Mouse (Mus musculus) CD4-positive, CD25-positive, alpha-beta regulatory T cell, adult 4 months (primary cell): Measurements from ENCODE around the gene Pi4k2b. TPM values are rescaled to one million over a fixed set of nuclear protein-coding genes. Genes with fewer than 3 reads are reported as not detected.

Experiments
- ATAC-seq: one replicate; pipeline ENCODE4 v1.8.0; 2017
- polyA plus RNA-seq, 2 experiments: library from polyadenylated mRNA; unstranded; fragments of 100-300 nt; shearing (Covaris generic); gene quantifications; one replicate each; pipeline ENCODE4 v1.2.1; 2017

Pi4k2b gene
- polyA plus RNA-seq, 2 experiments from 2014 or later, result 0.58 to 1.1 TPM

- peak; percentile 97 for ATAC-seq
Measured at GRCm38 (mm10) chr5:52782523-52783250, 41.3 kb downstream of the Pi4k2b start.

DNA sequence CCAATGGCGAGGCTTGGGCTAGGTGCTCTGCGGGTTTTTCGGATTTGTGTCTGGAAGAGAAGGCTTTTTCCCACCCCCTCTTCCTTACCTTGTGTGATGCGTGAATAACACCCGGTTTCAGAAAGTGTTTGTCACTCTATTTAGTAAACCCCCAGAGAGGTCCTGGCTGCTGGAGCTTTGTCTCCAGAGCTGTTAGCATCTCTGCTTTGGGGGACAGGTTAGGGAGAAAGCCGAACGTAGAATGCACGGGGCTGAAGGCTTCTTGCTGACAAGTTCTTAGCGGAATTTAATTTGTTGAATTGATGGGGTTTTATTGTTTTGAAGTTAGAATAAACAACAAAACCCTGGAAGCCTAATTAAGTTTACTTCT is 41.9 kb downstream of the Pi4k2b start:
- ATAC-seq, result peak; percentile 30

DNA sequence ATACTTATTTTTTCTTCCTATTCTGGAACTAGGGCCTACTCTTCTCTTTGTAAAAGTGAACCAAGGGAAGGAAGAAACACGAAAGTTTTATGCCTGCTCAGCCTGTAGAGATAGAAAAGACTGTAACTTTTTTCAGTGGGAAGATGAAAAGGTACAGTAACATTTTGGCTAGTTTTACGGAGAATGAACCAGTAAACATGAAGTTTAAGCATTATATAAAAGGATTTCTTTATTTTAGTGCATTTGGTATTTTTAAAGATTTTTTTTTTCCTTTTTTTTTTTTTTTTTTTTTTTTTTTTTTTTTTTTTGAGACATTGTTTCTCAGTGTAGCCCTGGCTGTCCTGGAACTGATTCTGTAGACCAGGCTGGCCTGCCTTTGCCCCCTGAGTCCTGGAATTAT is 42.6 kb downstream of the Pi4k2b start:
- ATAC-seq, result no peak

DNA sequence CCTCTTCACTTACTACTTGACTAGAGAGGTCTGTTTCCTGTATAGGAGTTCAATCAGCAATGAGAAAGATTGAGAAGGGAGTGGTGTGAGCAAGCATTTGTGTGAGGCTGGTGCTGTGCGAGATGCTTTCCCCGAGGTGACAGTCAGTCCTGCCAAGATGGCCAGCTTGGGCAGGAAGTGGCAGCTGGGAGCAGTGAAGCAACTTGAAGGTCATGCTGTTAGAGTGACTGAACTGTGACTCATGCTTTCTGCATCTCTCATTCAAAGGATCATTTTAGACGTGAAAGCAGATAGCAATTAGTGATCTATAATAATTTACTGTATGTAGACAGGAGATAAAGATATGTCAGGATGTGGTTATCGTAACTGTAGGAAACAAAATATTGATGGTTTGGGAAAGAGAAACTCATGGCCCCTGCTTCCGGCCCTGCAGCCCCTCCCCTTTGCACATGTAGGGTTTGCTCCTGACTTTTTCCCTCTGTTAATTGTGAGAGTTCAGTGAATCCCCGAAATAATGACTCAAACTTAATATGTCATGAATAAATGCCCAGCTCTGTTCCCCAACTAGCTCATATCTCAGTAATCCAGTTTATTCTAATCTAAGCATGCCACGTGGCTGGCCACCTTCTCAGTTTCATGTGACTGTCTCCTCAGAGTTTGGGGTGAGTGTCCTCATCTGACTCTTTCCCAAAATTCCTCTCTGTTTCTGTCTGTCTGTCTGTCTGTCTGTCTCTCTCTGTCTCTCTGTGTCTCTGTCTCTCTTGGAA is 45.4 kb downstream of the Pi4k2b start:
- ATAC-seq, result peak; percentile 7

GRCm38 (mm10) chr5:52793230-52793629 is 51.9 kb downstream of the Pi4k2b start:
- no peak for ATAC-seq

DNA sequence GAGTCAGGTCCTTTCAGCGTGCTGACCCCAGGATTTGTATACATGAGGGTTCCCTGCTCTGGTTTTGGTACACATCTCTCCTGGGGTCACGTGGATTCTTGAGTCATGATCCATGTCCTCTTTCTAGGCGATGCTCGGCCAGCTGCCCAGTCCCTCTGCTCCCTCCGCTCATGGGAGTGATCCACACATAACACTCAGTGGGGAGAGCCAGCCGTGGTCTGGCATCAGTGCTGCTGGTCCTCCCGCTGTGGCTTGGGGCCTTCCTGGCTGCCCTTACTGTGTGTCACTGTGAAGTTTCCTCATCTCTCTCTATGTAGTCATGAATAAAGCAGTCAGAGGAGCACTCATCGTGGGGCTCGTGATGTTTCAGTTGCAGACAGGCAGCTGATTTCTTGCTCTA is 52.7 kb downstream of the Pi4k2b start:
- ATAC-seq, result no peak

- no peak for ATAC-seq
Measured at GRCm38 (mm10) chr5:52799274-52799985, 58.1 kb downstream of the Pi4k2b start.

GRCm38 (mm10) chr5:52805801-52806200 is 64.4 kb downstream of the Pi4k2b start:
- ATAC-seq, result no peak

DNA sequence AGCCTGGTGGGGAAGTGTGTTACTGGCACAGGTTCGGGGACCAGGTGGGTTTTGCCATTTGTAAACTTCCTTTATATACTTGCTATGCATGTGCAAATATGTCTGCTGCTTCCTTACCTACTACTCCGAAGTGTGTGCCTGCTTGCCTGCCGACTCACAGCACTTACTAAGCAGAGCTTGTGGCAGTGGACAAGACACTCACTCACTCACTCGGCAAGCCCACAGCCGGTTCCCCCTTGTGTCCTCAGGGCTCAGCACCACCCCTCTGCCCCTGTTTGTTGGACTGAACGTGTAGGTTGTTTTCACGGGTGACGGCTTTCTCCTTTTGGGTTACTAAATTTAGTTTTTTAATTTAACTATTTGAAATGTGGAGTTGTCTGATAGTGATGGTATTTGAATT is 65.0 kb downstream of the Pi4k2b start:
- ATAC-seq, result no peak

- no peak for ATAC-seq
Measured at GRCm38 (mm10) chr5:52807030-52807429, 65.7 kb downstream of the Pi4k2b start.

GRCm38 (mm10) chr5:52810446-52810845 is 69.1 kb downstream of the Pi4k2b start:
- ATAC-seq, result no peak

- ATAC-seq, result no peak
Measured at GRCm38 (mm10) chr5:52811056-52811455, 69.7 kb downstream of the Pi4k2b start.

- no peak for ATAC-seq
Measured at GRCm38 (mm10) chr5:52812456-52812855, 71.1 kb downstream of the Pi4k2b start.

DNA sequence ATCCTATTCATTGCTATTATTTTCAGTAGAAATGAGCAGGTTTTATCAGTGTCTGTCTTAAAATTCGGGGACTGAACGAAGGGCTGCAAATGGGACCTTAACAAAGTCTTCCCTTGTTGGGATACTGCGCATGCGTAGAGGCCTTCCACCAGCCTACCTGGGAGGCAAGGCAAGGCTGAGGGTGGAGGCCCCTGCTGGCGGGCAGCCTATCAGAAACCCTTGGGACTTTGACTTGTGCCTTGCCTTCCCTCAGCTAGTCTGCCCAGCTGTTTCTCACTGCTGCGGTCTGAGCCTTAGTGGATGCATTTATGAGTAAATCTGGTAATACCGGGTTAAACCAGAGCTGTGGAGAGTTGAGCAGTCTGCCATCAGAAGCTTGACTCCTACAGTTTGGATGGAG is 71.9 kb downstream of the Pi4k2b start:
- no peak for ATAC-seq

- no peak for ATAC-seq
Measured at GRCm38 (mm10) chr5:52818676-52819075, 77.3 kb downstream of the Pi4k2b start.

Other genes with a start within 250 kb of the Pi4k2b start
- not detected for gene Lgi2, start 175.1 kb upstream of the Pi4k2b start, polyA plus RNA-seq
- 1 to 10 TPM; 5.4 to 5.6 TPM for gene Sepsecs, start 71.9 kb upstream of the Pi4k2b start, polyA plus RNA-seq
- gene Zcchc4, start 33.8 kb downstream of the Pi4k2b start, polyA plus RNA-seq, result 10 to 100 TPM; 14.4 to 15.2 TPM
- 10 to 100 TPM; 71.6 to 76.5 TPM for gene Anapc4, start 92.4 kb downstream of the Pi4k2b start, polyA plus RNA-seq